Mouse (Mus musculus): ENCODE results near the gene Glra4. TPM values are rescaled to one million over a fixed set of nuclear protein-coding genes. Genes with fewer than 3 reads are reported as not detected.

Gene Glra4
- polyA plus RNA-seq (2012) = not detected in 2 replicates

GRCm38 (mm10) chrX:136780041-136780440 is at the start of gene Glra4:
TSS of gene Glra4 (minus strand) at chrX:136780141.
- H3K9me3 ChIP-seq (ENCODE audit: control insufficient read depth, low read length) = no peaks in the 10 kb centered on the region
- TF ChIP-seq TAL1 (IDR thresholded peaks at IDR 0.05; ENCODE audit: low read length) (no peak), GATA1 (IDR thresholded peaks at IDR 0.05; ENCODE audit: low read length) (no peak)
- H3K4me1 ChIP-seq (ENCODE audit: control insufficient read depth) = no peaks in the 10 kb centered on the region
- H3K4me3 ChIP-seq (replicated peaks) = no peak within 1 kb of the TSS
- no peaks in the 10 kb centered on the region for H3K27me3 ChIP-seq (ENCODE audit: control insufficient read depth)
- no peaks in the 10 kb centered on the region for H3K36me3 ChIP-seq (ENCODE audit: control insufficient read depth)

GRCm38 (mm10) chrX:136828610-136829009 is 48.7 kb upstream of the Glra4 start:
- Histone ChIP-seq H3K36me3 (ENCODE audit: control insufficient read depth) (no peaks in the 10 kb centered on the region), H3K4me1 (ENCODE audit: control insufficient read depth) (no peaks in the 10 kb centered on the region), H3K9me3 (ENCODE audit: control insufficient read depth, low read length) (no peaks in the 10 kb centered on the region), H3K27me3 (ENCODE audit: control insufficient read depth) (no peaks in the 10 kb centered on the region), H3K4me3 (replicated peaks) (no peak overlapping the region)
- TF ChIP-seq TAL1 (IDR thresholded peaks at IDR 0.05; ENCODE audit: low read length) (no peak), GATA1 (IDR thresholded peaks at IDR 0.05; ENCODE audit: low read length) (no peak)

- H3K9me3 ChIP-seq (ENCODE audit: control insufficient read depth, low read length) = no peaks in the 10 kb centered on the region
- H3K4me3 ChIP-seq (replicated peaks) = no peak overlapping the region
- TF ChIP-seq GATA1 (IDR thresholded peaks at IDR 0.05; ENCODE audit: low read length) (no peak), TAL1 (IDR thresholded peaks at IDR 0.05; ENCODE audit: low read length) (no peak)
- H3K4me1 ChIP-seq (ENCODE audit: control insufficient read depth) = no peaks in the 10 kb centered on the region
- H3K36me3 ChIP-seq (ENCODE audit: control insufficient read depth) = no peaks in the 10 kb centered on the region
- 0 out of 2 replicates have a peak, but pooled peaks cover 2% of the 10 kb centered on the region for H3K27me3 ChIP-seq (ENCODE audit: control insufficient read depth)
These were observed 45.1 kb upstream of the Glra4 start for GRCm38 (mm10) chrX:136825016-136825415.

GRCm38 (mm10) chrX:136822371-136822770 is 42.4 kb upstream of the Glra4 start, which contains the start of gene Plp1:
TSS of gene Plp1 (plus strand) at chrX:136822671.
- H3K4me1 ChIP-seq (ENCODE audit: control insufficient read depth) = no peaks in the 10 kb centered on the region
- TF ChIP-seq TAL1 (IDR thresholded peaks at IDR 0.05; ENCODE audit: low read length) (no peak), GATA1 (IDR thresholded peaks at IDR 0.05; ENCODE audit: low read length) (no peak)
- 0 out of 2 replicates have a peak, but pooled peaks cover 2% of the 10 kb centered on the region for H3K27me3 ChIP-seq (ENCODE audit: control insufficient read depth)
- H3K9me3 ChIP-seq (ENCODE audit: control insufficient read depth, low read length) = no peaks in the 10 kb centered on the region
- no peak within 1 kb of the TSS for H3K4me3 ChIP-seq (replicated peaks)
- H3K36me3 ChIP-seq (ENCODE audit: control insufficient read depth) = no peaks in the 10 kb centered on the region

GRCm38 (mm10) chrX:136820250-136820649 is 40.3 kb upstream of the Glra4 start:
- Histone ChIP-seq H3K27me3 (ENCODE audit: control insufficient read depth) (0 out of 2 replicates have a peak, but pooled peaks cover 2% of the 10 kb centered on the region), H3K36me3 (ENCODE audit: control insufficient read depth) (no peaks in the 10 kb centered on the region), H3K9me3 (ENCODE audit: control insufficient read depth, low read length) (no peaks in the 10 kb centered on the region), H3K4me3 (replicated peaks) (no peak overlapping the region), H3K4me1 (ENCODE audit: control insufficient read depth) (no peaks in the 10 kb centered on the region)
- TF ChIP-seq GATA1 (IDR thresholded peaks at IDR 0.05; ENCODE audit: low read length) = no peak
- TF ChIP-seq TAL1 (IDR thresholded peaks at IDR 0.05; ENCODE audit: low read length) = no peak

GRCm38 (mm10) chrX:136819752-136820151 is 39.8 kb upstream of the Glra4 start:
- Histone ChIP-seq H3K4me1 (ENCODE audit: control insufficient read depth) (no peaks in the 10 kb centered on the region), H3K27me3 (ENCODE audit: control insufficient read depth) (0 out of 2 replicates have a peak, but pooled peaks cover 2% of the 10 kb centered on the region), H3K9me3 (ENCODE audit: control insufficient read depth, low read length) (no peaks in the 10 kb centered on the region), H3K36me3 (ENCODE audit: control insufficient read depth) (no peaks in the 10 kb centered on the region), H3K4me3 (replicated peaks) (no peak overlapping the region)
- TF ChIP-seq TAL1 (IDR thresholded peaks at IDR 0.05; ENCODE audit: low read length) (no peak), GATA1 (IDR thresholded peaks at IDR 0.05; ENCODE audit: low read length) (no peak)

- no peaks in the 10 kb centered on the region for H3K4me1 ChIP-seq (ENCODE audit: control insufficient read depth)
- no peaks in the 10 kb centered on the region for H3K36me3 ChIP-seq (ENCODE audit: control insufficient read depth)
- no peaks in the 10 kb centered on the region for H3K27me3 ChIP-seq (ENCODE audit: control insufficient read depth)
- no peak overlapping the region for H3K4me3 ChIP-seq (replicated peaks)
- H3K9me3 ChIP-seq (ENCODE audit: control insufficient read depth, low read length) = no peaks in the 10 kb centered on the region
- no peak for TF ChIP-seq GATA1 (IDR thresholded peaks at IDR 0.05; ENCODE audit: low read length)
- TF ChIP-seq TAL1 (IDR thresholded peaks at IDR 0.05; ENCODE audit: low read length) = no peak
These were observed 17.3 kb upstream of the Glra4 start for GRCm38 (mm10) chrX:136797223-136797622.

- TF ChIP-seq GATA1 (IDR thresholded peaks at IDR 0.05; ENCODE audit: low read length) (no peak), TAL1 (IDR thresholded peaks at IDR 0.05; ENCODE audit: low read length) (no peak)
- Histone ChIP-seq H3K36me3 (ENCODE audit: control insufficient read depth) (no peaks in the 10 kb centered on the region; the same call in 1 of the 2 replicates), H3K4me3 (replicated peaks) (no peak overlapping the region), H3K4me1 (ENCODE audit: control insufficient read depth) (no peaks in the 10 kb centered on the region), H3K27me3 (ENCODE audit: control insufficient read depth) (no peaks in the 10 kb centered on the region), H3K9me3 (ENCODE audit: control insufficient read depth, low read length) (no peaks in the 10 kb centered on the region)
These were observed 9.5 kb upstream of the Glra4 start for GRCm38 (mm10) chrX:136789446-136789845.

GRCm38 (mm10) chrX:136779262-136779661 is 679 bp downstream of the Glra4 start:
- no peak overlapping the region for H3K4me3 ChIP-seq (replicated peaks)
- TF ChIP-seq TAL1 (IDR thresholded peaks at IDR 0.05; ENCODE audit: low read length) (no peak), GATA1 (IDR thresholded peaks at IDR 0.05; ENCODE audit: low read length) (no peak)
- no peaks in the 10 kb centered on the region for H3K36me3 ChIP-seq (ENCODE audit: control insufficient read depth)

GRCm38 (mm10) chrX:136778046-136778445 is 1.9 kb downstream of the Glra4 start:
- H3K36me3 ChIP-seq (ENCODE audit: control insufficient read depth) = no peaks in the 10 kb centered on the region
- no peak overlapping the region for H3K4me3 ChIP-seq (replicated peaks)
- no peaks in the 10 kb centered on the region for H3K27me3 ChIP-seq (ENCODE audit: control insufficient read depth)
- TF ChIP-seq TAL1 (IDR thresholded peaks at IDR 0.05; ENCODE audit: low read length) = no peak
- TF ChIP-seq GATA1 (IDR thresholded peaks at IDR 0.05; ENCODE audit: low read length) = no peak
- H3K9me3 ChIP-seq (ENCODE audit: control insufficient read depth, low read length) = no peaks in the 10 kb centered on the region
- no peaks in the 10 kb centered on the region for H3K4me1 ChIP-seq (ENCODE audit: control insufficient read depth)

More at GRCm38 (mm10) chrX:136779262-136779661, 679 bp downstream of the Glra4 start:
- Histone ChIP-seq H3K9me3 (ENCODE audit: control insufficient read depth, low read length) (no peaks in the 10 kb centered on the region), H3K27me3 (ENCODE audit: control insufficient read depth) (no peaks in the 10 kb centered on the region), H3K4me1 (ENCODE audit: control insufficient read depth) (no peaks in the 10 kb centered on the region)
